Mouse (Mus musculus) gastrocnemius, postnatal 14 days (tissue): ENCODE data around the gene Spata7. TPM values are rescaled to one million over a fixed set of nuclear protein-coding genes. Genes with fewer than 3 reads are reported as not detected.

ENCODE experiments used
- total RNA-seq, 2 experiments: library from RNA; stranded (reverse); gene quantifications; 2 replicates each; pipeline ENCODE4 v1.2.3; 2021

The Spata7 gene
- total RNA-seq, 2 experiments from 2014 or later: 3.4 to 3.8 TPM

Other genes with a start within 250 kb of the Spata7 start
- gene Kcnk10, start 49.8 kb upstream of the Spata7 start, total RNA-seq: under 1 TPM in 1 of 2 experiments, not detected in 1; 0.07 TPM
- gene Ptpn21, start 109.2 kb downstream of the Spata7 start, total RNA-seq: 10 to 100 TPM; 20.4 to 28.1 TPM
- gene Zc3h14, start 118.8 kb downstream of the Spata7 start, total RNA-seq: 10 to 100 TPM; 39.7 to 41.8 TPM